Mouse (Mus musculus) frontal cortex, postnatal 25 days (tissue): ENCODE data around the gene Klhl4.

Source experiments
- DNase-seq, 2 experiments: peaks; one replicate each; pipeline ENCODE4 v3.0.0; 2022; ENCODE audit warnings: low spot score in 2 of 2

Gene Klhl4

DNA sequence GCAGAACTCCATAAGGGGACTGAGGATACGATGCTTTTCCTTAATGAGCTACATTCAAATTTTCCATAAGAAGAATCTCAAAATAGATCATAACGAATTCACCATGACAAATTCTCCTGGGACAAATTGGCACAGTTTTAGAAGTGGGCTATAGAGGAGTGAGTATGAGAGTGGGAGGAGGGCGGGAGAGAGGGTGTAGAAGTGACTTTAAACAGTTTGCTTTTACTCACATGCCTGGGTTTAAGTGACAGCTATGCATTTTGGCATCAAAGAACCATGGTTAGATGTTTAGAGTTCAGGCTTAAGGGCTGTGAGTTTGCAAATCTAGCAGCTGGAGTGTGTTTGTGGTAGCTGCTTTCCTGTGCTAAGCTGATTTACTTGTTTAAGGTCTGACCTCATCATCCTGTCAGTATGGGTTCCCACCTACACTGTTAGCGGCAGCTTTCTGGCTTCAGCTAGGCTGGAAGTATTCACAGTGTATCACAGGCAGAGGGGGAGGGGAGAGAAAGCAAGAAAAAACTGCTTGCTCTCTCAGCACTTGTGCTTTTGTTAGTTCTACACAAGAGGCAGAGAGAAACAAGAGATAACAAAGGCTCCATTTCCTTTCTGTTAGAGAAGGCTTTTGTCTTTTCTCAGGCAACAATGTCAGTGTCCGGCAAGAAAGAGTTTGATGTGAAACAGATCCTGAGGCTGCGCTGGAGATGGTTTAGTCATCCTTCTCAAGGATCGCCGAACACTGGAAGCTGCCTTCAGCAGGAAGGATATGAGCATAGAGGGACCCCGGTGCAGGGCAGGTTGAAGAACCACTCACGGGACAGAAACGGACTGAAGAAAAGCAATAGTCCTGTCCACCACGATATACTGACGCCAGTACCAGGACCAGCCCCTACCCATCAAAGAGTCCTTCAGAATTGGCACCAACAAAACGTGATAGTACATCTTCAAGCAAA, at the start of gene Klhl4:
TSS of gene Klhl4 (plus strand) at position 552 of the 950 bp plus-strand sequence.
- DNase-seq = peak in 1 of 2 experiments; percentile 3

DNA sequence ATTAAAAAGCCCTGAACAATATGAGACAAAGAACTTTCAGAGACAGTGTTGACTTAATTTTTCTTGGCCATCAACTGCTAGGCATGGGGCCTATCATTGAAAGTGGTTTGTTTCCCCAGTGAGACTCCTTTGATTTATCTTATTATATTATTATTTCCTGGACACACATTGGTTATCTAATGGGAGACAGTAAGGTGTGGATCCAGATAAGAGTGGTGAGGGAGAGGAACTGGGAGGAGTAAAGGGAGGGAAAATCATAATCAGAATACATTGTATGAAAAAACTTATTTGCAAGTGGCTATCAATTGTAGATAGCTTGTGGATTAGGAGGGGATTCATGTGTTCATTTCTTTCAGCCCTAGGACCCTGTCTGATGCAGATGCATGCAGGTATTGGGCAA, 10.0 kb downstream of the Klhl4 start:
- no peak for DNase-seq

DNA sequence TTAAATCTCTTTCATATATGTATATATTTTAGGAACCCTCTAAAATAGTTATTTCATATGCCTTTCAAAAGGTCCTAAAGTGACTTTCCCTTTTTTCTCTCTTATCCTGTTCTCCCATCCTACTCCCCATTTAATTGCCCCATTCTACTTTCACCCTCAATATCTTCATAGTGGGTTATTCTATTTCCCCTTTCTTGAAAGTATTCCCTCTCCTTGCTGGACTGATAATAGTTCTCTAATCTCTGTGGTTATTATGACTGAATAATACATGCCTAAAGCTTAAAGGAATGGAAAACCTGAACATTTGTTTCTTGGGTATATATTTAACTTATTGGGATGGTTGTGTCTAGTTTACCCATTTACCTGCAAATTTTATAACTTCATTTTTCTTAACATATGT, 12.6 kb downstream of the Klhl4 start:
- DNase-seq = no peak

DNA sequence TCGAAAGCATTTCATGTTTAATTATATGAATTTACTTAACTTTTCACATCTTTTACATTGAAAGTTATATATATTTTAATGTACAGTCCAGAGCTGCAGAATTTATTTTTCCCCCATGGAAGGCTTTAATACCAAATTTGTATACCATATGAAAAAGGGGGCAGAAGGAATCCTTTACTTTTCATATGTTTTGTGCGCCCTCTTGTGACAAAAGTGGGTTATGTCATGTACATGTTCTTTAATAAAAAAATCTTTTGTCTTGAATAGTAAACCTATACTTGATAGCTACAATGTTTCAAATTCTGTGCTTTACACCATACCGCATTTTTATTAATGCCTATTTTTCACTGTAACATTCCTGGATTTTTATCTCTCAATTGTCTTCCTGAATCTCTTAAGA, 84.0 kb downstream of the Klhl4 start:
- DNase-seq = no peak

DNA sequence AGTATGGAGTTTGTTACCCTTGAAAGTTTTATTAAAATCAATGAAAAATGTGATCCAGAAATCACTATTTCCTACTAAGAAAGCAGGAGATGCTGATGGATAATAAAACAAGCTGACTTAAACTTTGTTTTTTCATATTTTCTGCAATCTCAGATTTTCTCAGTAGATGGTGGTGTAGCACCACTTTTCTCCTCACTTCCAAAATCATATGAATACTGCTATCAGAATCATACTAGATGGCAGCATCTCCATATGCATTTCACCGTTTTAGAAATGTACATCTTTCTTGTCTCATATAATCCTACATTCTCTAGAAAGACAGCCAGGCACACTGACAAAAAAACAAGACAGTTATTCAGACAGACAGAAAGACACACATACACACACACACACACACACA, 108.2 kb downstream of the Klhl4 start:
- no peak for DNase-seq
